Mouse (Mus musculus): Measurements from ENCODE around the gene Bex3. TPM values are rescaled to one million over a fixed set of nuclear protein-coding genes. Genes with fewer than 3 reads are reported as not detected.
"Not testable (repeated sequence)": the region's sequence is repeated elsewhere in the genome, so short reads cannot be mapped to it uniquely, and the experiment has no call there.

Gene Bex3
- total RNA-seq (2018; cell fraction: chromatin; rRNA removed) = 10 to 100 TPM in 1 of 26 experiments, 1 to 10 TPM in 17, not detected in 8; 1.1 to 15.8 (median 3.1) TPM
- 100 to 1,000 TPM in 3 of 26 experiments, 10 to 100 TPM in 23; 14.6 to 144 (median 47.8) TPM for total RNA-seq (2018; cell fraction: cytosol; rRNA removed)
- total RNA-seq (2018; cell fraction: nucleus; rRNA removed) = 10 to 100 TPM in 12 of 26 experiments, 1 to 10 TPM in 14; 3.0 to 28.5 (median 8.7) TPM
- 47.3 to 157 TPM (median 72.5 TPM) in 3 replicates for polyA plus RNA-seq (2018)

- not testable (repeated sequence) for H3K36me3 ChIP-seq (ENCODE audit: inconsistent target); H3K27ac ChIP-seq; H3K79me2 ChIP-seq (ENCODE audit: inconsistent target)
- H3K4me3 ChIP-seq (ENCODE audit: inconsistent target) = peak within 1 kb of the TSS; percentile 22
- 82% methylated on average over 4 of the region's 30 CpGs for WGBS (ENCODE audit: missing documents)
Measured at GRCm38 (mm10) chrX:136269743-136270392, at the start of gene Bex3. Gene Bex3 (plus strand): TSS chrX:136270253.

DNA sequence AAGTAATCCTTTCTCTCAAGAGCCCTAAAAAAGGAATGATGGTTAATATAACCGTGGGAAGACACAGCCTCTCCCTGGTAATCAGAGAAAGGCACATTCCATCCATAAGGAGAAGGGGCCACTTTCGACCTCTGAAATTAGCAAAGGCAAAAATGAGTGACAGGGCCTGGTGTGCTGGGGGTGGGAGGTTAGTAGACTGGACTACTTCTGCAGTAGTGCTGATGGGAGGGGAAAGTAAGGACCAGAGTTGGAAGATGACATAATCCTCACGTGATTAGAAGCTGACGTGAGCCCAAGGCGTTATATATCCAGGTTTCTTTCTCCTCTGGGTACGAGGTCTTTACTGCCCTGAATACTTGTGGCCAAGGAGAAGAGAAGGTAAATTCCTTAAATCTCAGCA lies 46.3 kb upstream of the Bex3 start:
- Histone ChIP-seq H3K79me2 (ENCODE audit: inconsistent target) (no peaks in the 10 kb centered on the region), H3K27ac (no peak overlapping the region), H3K36me3 (ENCODE audit: inconsistent target) (no peaks in the 10 kb centered on the region), H3K4me3 (ENCODE audit: inconsistent target) (no peak overlapping the region)
- WGBS (ENCODE audit: missing documents) = 89% methylated on average over 6 of the region's 6 CpGs

DNA sequence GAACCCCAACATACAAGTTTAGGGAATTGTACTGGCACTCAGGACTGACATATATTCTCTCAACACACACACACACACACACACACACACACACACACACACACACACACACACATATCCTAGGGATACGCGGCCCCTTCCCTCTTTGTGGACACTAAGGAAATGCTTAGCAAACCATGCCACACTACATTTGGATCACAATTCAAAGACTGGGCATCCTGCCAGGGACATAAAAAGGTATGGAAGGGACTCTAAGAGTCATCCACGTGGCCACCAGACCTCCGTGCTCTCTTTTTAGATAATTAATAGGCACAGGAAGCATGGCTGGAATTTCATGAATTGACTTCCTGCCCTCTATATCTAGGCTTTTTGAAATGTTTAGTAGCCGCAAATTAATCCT lies 42.3 kb upstream of the Bex3 start:
- Histone ChIP-seq H3K79me2 (ENCODE audit: inconsistent target) (no peaks in the 10 kb centered on the region), H3K36me3 (ENCODE audit: inconsistent target) (no peaks in the 10 kb centered on the region), H3K4me3 (ENCODE audit: inconsistent target) (no peak overlapping the region), H3K27ac (no peak overlapping the region)
- WGBS (ENCODE audit: missing documents) = 77% methylated on average over 3 of the region's 5 CpGs

- no peak overlapping the region for H3K4me3 ChIP-seq (ENCODE audit: inconsistent target)
- H3K79me2 ChIP-seq (ENCODE audit: inconsistent target) = no peaks in the 10 kb centered on the region
- WGBS (ENCODE audit: missing documents) = 57% methylated on average over 3 of the region's 3 CpGs
- no peaks in the 10 kb centered on the region for H3K36me3 ChIP-seq (ENCODE audit: inconsistent target)
- H3K27ac ChIP-seq = no peak overlapping the region
Measured at GRCm38 (mm10) chrX:136238118-136238517, 31.9 kb upstream of the Bex3 start.

- 75% methylated on average over 2 of the region's 2 CpGs for WGBS (ENCODE audit: missing documents)
- Histone ChIP-seq H3K4me3 (ENCODE audit: inconsistent target) (no peak overlapping the region), H3K79me2 (ENCODE audit: inconsistent target) (peaks cover 6% of the 10 kb centered on the region; the same call in 1 of the 2 replicates), H3K36me3 (ENCODE audit: inconsistent target) (no peaks in the 10 kb centered on the region), H3K27ac (no peak overlapping the region)
Measured at GRCm38 (mm10) chrX:136243181-136243580, 26.9 kb upstream of the Bex3 start.

DNA sequence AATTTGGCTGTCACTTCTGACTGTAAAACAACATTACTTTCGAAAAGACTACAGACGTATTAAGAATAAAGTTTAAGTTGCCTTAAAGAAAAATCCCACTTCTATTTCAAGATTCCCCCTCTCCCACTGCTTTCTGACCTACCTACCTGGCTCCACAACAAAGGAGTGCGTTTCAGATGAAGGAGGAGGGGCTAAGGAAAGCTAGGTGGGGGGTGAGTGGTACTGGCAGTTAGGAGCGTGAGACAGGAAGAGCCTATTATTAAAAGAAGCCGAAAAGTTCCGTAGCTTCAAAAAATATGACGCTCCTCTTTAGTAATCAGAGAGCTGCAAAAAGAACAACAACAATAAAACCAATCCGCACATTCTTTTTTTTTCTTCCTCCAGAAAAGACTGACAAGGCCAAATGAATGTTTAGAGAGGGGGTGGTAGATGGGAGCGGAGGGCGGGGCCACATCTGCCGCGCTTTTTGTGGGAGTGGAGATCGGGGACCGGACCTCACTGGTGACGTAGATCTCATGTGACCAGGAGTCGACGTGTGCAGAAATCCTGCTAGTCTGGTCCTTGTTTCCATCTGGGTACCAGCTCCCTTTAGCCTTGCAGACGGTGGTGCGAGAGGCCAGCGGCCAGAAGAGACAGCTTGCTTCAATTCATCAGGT lies 25.4 kb upstream of the Bex3 start, which contains the start of gene Tceal9:
Tceal9 (plus strand) TSS at position 506 of the 656 bp plus-strand sequence.
- WGBS (ENCODE audit: missing documents) = 26% methylated on average over 20 of the region's 20 CpGs
- Histone ChIP-seq H3K27ac (peak within 1 kb of the TSS; percentile 65), H3K36me3 (ENCODE audit: inconsistent target) (no peaks in the 10 kb centered on the region), H3K79me2 (ENCODE audit: inconsistent target) (peaks cover 6% of the 10 kb centered on the region; the same call in 1 of the 2 replicates), H3K4me3 (ENCODE audit: inconsistent target) (peak within 1 kb of the TSS; percentile 70)

DNA sequence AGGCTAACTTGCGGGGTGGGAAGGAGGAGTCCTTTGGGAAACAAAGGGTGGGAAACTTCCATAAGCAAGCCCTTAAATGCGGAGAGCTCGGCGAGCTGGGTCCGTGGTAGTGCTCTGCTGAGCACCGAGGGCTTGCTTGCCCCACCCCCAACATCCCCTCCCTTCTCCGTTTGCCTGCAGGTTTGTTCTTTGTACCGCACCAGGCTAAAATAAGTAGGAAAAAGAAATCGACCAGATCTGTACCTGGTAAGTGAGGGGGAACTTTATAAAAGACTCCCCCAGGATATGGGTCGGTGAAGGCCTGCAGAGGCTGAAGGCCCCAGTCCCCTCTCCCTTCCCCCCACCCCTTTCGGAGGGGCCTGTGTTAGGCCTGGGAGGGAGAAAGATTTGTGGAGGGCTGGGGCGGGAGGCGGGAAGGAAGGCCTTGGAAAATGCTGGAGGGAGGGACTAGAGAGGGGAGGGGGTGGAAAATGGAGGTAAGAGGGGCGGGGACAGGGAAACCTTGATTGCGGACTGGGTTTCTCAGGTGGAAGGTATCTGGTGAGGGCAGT lies 24.5 kb upstream of the Bex3 start:
- H3K27ac ChIP-seq = peak overlapping the region; percentile 65
- 30% methylated on average over 15 of the region's 15 CpGs for WGBS (ENCODE audit: missing documents)

DNA sequence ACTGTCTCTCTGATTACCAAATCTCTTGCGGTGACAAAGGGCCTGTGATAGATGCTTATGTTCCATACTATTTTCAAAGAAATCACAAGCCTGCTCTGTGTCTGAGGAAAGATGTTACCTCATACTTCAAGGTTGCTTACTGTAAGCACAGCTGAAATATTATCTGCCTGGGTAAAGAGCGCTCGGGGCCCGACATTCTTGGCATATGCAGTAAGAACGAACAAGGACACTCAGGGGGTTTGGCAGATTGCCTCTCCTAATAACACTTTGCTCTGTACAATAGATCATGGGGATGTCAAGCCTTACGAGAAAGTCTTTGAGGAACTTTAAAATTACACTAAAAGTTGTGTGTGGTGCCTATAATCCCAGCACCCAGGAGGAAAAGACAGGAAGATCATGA lies 21.2 kb upstream of the Bex3 start:
- Histone ChIP-seq H3K36me3 (ENCODE audit: inconsistent target) (no peaks in the 10 kb centered on the region), H3K4me3 (ENCODE audit: inconsistent target) (no peak overlapping the region), H3K27ac (no peak overlapping the region), H3K79me2 (ENCODE audit: inconsistent target) (peaks cover 6% of the 10 kb centered on the region; the same call in 1 of the 2 replicates)
- WGBS (ENCODE audit: missing documents) = 90% methylated on average over 6 of the region's 6 CpGs

More for the DNA sequence above, 24.5 kb upstream of the Bex3 start:
- H3K4me3 ChIP-seq (ENCODE audit: inconsistent target) = peak overlapping the region; percentile 70
- peaks cover 6% of the 10 kb centered on the region; the same call in 1 of the 2 replicates for H3K79me2 ChIP-seq (ENCODE audit: inconsistent target)
- no peaks in the 10 kb centered on the region for H3K36me3 ChIP-seq (ENCODE audit: inconsistent target)

- H3K4me3 ChIP-seq (ENCODE audit: inconsistent target) = no peak overlapping the region
- no peaks in the 10 kb centered on the region for H3K36me3 ChIP-seq (ENCODE audit: inconsistent target)
- H3K27ac ChIP-seq = no peak overlapping the region
- 87% methylated on average over 7 of the region's 7 CpGs for WGBS (ENCODE audit: missing documents)
- H3K79me2 ChIP-seq (ENCODE audit: inconsistent target) = peaks cover 6% of the 10 kb centered on the region; the same call in 1 of the 2 replicates
Measured at GRCm38 (mm10) chrX:136249671-136250070, 20.4 kb upstream of the Bex3 start.

- Histone ChIP-seq H3K36me3 (ENCODE audit: inconsistent target) (no peaks in the 10 kb centered on the region), H3K4me3 (ENCODE audit: inconsistent target) (no peak overlapping the region), H3K27ac (no peak overlapping the region), H3K79me2 (ENCODE audit: inconsistent target) (no peaks in the 10 kb centered on the region)
- WGBS (ENCODE audit: missing documents) = 83% methylated on average over 6 of the region's 6 CpGs
Measured at GRCm38 (mm10) chrX:136252023-136252729, 17.9 kb upstream of the Bex3 start.

GRCm38 (mm10) chrX:136267720-136268119 lies 2.3 kb upstream of the Bex3 start:
- 64% methylated on average over 5 of the region's 5 CpGs for WGBS (ENCODE audit: missing documents)
- H3K79me2 ChIP-seq (ENCODE audit: inconsistent target) = no peaks in the 10 kb centered on the region
- no peak overlapping the region for H3K4me3 ChIP-seq (ENCODE audit: inconsistent target)
- no peaks in the 10 kb centered on the region for H3K36me3 ChIP-seq (ENCODE audit: inconsistent target)
- no peak overlapping the region for H3K27ac ChIP-seq

DNA sequence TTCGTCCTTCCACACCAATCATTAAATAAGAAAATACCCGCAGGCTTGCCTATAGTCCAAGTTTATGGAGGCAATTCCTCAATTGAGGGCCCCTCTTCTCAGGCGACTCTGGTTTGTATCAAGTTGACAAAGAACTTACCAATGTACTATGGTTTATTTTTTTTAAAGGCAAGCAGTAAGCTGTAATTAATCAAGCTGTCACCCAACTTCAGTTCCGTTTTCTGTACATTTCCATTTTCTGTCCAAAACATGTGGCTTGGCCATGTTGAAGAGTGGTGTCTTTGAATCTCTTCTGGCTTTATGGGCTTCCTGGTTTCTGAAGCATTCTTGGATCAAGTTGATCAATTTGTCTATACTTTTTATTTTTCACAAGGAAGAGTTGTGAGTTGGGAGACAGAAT lies 1.9 kb upstream of the Bex3 start:
- Histone ChIP-seq H3K36me3 (ENCODE audit: inconsistent target) (no peaks in the 10 kb centered on the region), H3K27ac (no peak overlapping the region), H3K4me3 (ENCODE audit: inconsistent target) (no peak overlapping the region), H3K79me2 (ENCODE audit: inconsistent target) (no peaks in the 10 kb centered on the region)
- WGBS (ENCODE audit: missing documents) = 45% methylated on average over 3 of the region's 4 CpGs

GRCm38 (mm10) chrX:136270393-136271111 lies 499 bp downstream of the Bex3 start:
- H3K27ac ChIP-seq; H3K79me2 ChIP-seq (ENCODE audit: inconsistent target); H3K36me3 ChIP-seq (ENCODE audit: inconsistent target): not testable (repeated sequence)
- WGBS (ENCODE audit: missing documents) = 20% methylated on average over 13 of the region's 60 CpGs
- peak overlapping the region; percentile 22 for H3K4me3 ChIP-seq (ENCODE audit: inconsistent target)

- H3K27ac ChIP-seq = no peak overlapping the region
- no peaks in the 10 kb centered on the region for H3K79me2 ChIP-seq (ENCODE audit: inconsistent target)
- WGBS (ENCODE audit: missing documents) = 53% methylated on average over 3 of the region's 3 CpGs
- H3K36me3 ChIP-seq (ENCODE audit: inconsistent target) = no peaks in the 10 kb centered on the region
- H3K4me3 ChIP-seq (ENCODE audit: inconsistent target) = no peak overlapping the region
Measured at GRCm38 (mm10) chrX:136274542-136274941, 4.5 kb downstream of the Bex3 start.

All from macrophage (primary cell).